Mouse (Mus musculus) ovary, adult 2 months (tissue): ENCODE measurements around the gene Slc9b1. TPM values are rescaled to one million over a fixed set of nuclear protein-coding genes. Genes with fewer than 3 reads are reported as not detected.

Source experiments
- polyA plus RNA-seq: library from polyadenylated mRNA; depleted of rRNA; stranded (reverse); fragments of >200 nt; gene quantifications from 2 replicates; pipeline ENCODE4 v1.2.3, GENCODE M21; 2012; rRNA removed

The Slc9b1 gene
- polyA plus RNA-seq: not detected in 2 replicates

DNA sequence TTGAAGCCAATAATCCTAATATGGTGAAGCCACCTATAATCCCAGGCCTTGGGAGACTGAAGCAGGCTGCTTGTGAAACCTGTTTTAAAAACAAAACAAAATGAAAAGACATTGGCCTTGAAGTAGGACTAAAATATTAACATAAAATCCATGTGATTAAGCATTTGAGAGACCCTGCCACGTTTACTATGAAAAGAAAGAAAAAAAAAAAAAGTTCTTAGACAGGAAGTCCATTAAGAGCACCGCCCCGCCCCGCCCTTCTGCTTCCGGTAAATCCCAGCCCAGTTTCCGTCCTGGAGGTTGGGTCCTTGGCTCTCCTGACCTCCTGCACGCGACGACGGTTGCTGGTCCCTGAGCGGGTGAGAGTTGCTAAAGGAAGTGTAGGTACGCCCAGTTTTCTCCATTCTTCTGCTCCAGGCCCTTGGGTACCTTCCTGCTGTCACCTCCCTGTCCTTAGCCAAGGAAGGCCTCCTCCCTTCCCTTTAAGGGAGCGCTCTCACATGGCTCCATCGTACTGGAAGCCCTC lies at the start of gene Slc9b1:
Slc9b1 (plus strand) TSS at position 291 of the 526 bp plus-strand sequence.

DNA sequence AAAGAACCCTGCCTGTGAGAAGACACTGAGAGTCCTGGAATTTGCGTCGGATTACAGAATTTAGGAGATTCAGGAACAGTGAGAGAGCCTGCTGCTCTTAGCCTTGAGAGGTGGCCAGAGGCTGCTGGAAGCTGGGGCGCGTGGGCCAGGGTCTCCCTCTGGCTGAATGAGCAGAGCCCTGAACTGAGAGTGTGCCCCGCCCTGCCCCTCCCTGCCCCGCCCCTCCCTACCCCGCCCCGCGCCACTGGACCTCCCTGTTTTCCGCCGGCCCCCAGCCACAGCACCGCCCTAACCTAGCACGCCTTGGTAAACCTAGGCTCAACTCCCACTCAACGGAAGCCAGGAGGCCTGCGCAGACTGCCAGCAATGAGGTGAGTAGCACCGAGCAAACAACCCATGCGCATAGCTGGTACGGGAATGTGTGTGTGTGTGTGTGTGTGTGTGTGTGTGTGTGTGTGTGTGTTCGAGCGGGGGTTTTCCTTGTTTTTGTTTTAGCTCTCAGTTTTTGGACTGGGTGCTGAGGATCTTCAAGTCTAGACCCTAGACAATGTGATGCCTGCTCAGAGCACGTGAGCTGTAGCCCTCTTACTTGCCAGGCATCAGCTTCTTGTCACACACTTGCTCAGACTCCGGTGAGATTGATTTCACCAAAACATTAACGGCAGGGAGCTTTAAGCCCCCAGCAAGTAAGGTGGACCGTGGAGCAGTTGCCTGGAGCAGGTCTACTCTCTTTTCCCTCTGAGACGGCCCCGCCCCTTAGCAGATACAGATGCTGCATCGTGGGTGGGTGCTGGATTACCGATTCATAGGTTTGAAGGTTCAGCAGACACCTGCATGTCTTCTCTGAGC lies 40.2 kb upstream of the Slc9b1 start, which contains the start of gene Slc9b2:
Slc9b2 (plus strand) TSS at position 290 of the 849 bp plus-strand sequence.

DNA sequence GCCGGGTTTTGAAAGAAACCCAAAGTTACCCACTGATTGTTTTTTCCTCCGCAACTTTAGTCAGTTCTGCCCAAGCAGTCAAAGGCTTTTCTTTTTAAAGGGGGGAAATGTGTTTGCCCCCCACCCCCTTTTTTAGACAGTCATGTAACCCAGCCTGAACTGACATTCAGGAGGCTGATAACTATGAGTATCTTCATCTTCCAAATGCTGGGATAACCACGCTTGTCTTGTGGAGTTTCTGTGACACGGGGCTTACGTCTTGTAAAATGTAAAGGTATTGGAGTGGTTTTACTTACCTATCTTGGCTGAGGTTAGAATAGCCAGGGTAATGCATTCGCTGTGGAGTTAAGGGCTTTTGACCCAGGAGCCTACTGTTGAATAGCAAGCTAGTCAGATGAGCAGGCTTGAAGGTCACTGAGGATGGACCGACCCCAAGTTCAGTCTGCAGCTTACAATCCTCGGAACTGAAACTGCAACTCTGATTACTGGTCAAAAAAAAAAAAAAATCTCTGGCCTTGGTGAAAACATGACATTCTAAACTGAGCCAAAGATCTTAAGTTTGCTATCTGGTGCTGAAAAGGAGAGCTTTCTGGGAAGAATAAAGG lies 75.9 kb downstream of the Slc9b1 start, which contains the start of gene Cisd2:
Cisd2 (minus strand) TSS at position 318 of the 605 bp plus-strand sequence.

DNA sequence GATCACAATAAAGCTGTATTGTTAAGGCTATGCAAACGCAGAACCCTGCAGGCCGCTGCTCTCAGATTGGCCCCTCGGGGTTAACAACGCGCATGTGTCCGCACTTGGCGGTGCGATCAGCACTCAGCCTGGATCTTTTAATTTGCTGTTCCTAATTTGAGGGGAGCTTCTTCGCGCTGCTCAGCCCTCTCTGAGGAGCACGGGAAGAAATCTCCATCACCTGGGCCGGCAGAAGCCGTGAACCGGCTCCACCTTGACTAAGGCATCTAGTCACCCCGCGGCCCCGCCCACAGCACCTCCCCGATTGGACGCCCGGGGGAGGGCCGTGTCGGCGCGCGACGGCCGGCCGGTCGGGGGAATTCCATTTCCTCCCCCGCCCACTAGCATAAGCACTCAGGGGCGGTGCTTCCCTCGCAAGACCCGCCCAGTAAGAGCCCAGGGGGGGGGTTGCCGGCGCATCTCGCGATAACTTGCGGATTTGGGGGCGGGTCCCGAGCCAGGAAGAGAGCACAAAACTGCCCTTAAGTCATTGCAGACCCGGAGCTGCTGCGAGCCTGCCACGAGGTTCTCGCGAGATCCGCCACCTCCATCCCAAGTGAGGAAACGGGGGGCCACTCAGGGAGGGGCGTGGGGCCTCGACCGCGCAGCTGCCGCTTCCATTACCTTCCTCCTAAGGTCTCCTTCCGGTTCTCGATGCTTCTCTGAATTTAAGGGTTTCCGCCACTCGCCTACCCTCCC lies 90.1 kb downstream of the Slc9b1 start, which contains the start of gene Ube2d3:
Ube2d3 (plus strand) TSS at position 392 of the 738 bp plus-strand sequence.

Other genes with a start within 250 kb of the Slc9b1 start
- gene Cenpe, start 135.5 kb upstream of the Slc9b1 start, polyA plus RNA-seq: 0.76 and 1.5 TPM in 2 replicates
- 4.1 and 5.8 TPM in 2 replicates for gene Bdh2, start 66.8 kb upstream of the Slc9b1 start, polyA plus RNA-seq
- 0.64 and 0.80 TPM in 2 replicates for gene Slc9b2, start 40.3 kb upstream of the Slc9b1 start, polyA plus RNA-seq
- 18.8 and 53.2 TPM in 2 replicates for gene Cisd2, start 75.9 kb downstream of the Slc9b1 start, polyA plus RNA-seq
- gene Ube2d3, start 90.1 kb downstream of the Slc9b1 start, polyA plus RNA-seq: 260 and 294 TPM in 2 replicates
- 3.8 and 5.4 TPM in 2 replicates for gene Manba, start 137.6 kb downstream of the Slc9b1 start, polyA plus RNA-seq